Mouse (Mus musculus): Measurements from ENCODE around the gene Nceh1.

GRCm38 (mm10) chr3:27210271-27210670 lies 27.5 kb downstream of the Nceh1 start:
- TF ChIP-seq POLR2A (IDR thresholded peaks at IDR 0.05; ENCODE audit: borderline replicate concordance, low read depth, low read length) (no peak), CTCF (IDR thresholded peaks at IDR 0.05; ENCODE audit: low read depth, low read length) (no peak)

All from bone marrow macrophage, adult 2 months (primary cell).